Mouse (Mus musculus): Measurements from ENCODE around the gene Capn12.

DNA sequence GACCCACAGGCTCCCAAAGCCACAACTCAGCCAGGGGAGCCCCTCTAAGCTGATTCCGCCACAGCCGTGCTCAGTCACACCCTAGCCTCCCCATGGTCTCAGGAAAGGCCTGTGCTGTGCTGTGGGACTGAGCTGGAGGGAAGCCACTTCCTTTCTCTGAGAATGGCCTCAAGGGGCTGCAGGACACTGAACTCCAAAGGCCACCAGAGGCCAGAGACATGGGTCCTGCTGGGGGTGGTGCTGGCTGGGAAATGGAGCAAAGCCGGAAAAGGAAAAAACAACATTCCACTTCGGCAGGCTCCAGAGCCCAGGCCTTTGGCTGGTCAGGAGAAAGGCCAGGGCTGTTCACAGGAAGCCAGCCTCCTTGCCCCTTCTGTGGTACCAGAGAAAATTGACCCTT, 30.4 kb downstream of the Capn12 start:
- TF ChIP-seq POLR2A (IDR thresholded peaks at IDR 0.05; ENCODE audit: low read depth, low read length) (no peak), CTCF (conservative IDR thresholded peaks at IDR 0.05; ENCODE audit: insufficient read depth, insufficient read length, low read depth, low read length) (no peak)
